Mouse (Mus musculus) erythroblast, embryonic 14.5 days (primary cell): ENCODE results near the gene Gnai3. TPM values are rescaled to one million over a fixed set of nuclear protein-coding genes. Genes with fewer than 3 reads are reported as not detected.

Experiments
- H3K27me3 ChIP-seq: 2 replicates; pipeline ENCODE4 v1.6.1; 2012; ENCODE audit warnings: inconsistent platforms; ENCODE audit not compliant: control insufficient read depth
- H3K36me3 ChIP-seq: 2 replicates; pipeline ENCODE4 v1.6.1; 2012; ENCODE audit warnings: mild to moderate bottlenecking, inconsistent platforms; ENCODE audit not compliant: control insufficient read depth
- H3K4me1 ChIP-seq: 2 replicates; pipeline ENCODE4 v1.6.1; 2012; ENCODE audit warnings: inconsistent platforms; ENCODE audit not compliant: control insufficient read depth
- H3K4me3 ChIP-seq: replicated peaks from 2 replicates; pipeline ENCODE3; 2012; ENCODE audit warnings: moderate library complexity, mild to moderate bottlenecking, inconsistent platforms
- H3K9me3 ChIP-seq: 2 replicates; pipeline ENCODE4 v1.6.1; 2012; ENCODE audit warnings: low read length, inconsistent platforms, mixed read lengths; ENCODE audit not compliant: control insufficient read depth
- GATA1 ChIP-seq: IDR thresholded peaks from 2 replicates; pipeline ENCODE4 v1.6.1; 2012; ENCODE audit warnings: low read length, inconsistent platforms, mixed read lengths
- TAL1 ChIP-seq: IDR thresholded peaks from 3 replicates; pipeline ENCODE4 v1.6.1; 2012; ENCODE audit warnings: low read length, inconsistent platforms, mixed read lengths
- polyA plus RNA-seq: library from polyadenylated mRNA; stranded (reverse); fragments of >175 nt; gene quantifications from 2 replicates; pipeline ENCODE4 v1.2.3, GENCODE M21; 2012

The Gnai3 gene
- polyA plus RNA-seq, 1 experiment: 0.27 TPM

DNA sequence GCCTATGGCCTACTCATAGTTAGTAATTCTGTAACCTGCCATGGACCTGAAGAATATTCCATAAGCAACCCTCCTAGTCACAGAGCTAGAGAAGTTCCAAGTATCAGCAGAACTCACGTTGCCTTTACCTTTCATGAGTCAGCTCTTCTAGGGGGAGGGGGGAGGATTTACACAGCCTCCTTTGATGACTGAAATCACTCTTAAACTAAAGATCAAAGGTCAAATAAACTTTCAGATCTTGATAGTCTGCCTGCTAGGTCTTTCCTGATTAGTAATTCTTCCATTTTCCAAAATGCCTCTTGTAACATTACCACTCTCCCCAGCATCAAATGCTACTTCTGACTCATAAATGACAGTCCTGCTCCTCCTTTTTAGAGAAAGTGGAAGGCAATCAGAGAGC lies 21.8 kb downstream of the Gnai3 start:
- no peak overlapping the region for H3K4me3 ChIP-seq
- H3K9me3 ChIP-seq: no peaks in the 10 kb centered on the region
- H3K36me3 ChIP-seq: peaks cover 72% of the 10 kb centered on the region
- no peaks in the 10 kb centered on the region for H3K27me3 ChIP-seq
- no peak for TF ChIP-seq TAL1
- TF ChIP-seq GATA1: no peak
- peaks cover 47% of the 10 kb centered on the region for H3K4me1 ChIP-seq

DNA sequence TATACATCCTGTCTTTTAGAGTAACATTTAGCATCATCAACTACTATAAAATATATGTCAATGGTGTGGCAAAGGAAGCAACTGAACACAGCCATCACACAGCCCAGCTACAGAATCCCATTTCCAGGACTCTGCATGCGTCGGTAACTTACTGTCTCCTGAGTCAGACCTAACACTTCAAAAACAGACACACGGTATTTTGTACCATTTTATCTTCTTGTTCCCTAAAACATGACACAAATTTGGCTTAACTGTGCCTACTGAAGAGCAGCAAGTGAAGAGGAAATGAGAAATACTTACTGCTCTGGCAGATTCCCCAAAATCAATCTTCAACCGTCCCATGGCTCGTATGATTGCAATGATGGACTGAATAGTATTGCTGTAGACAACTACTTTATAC lies 22.7 kb downstream of the Gnai3 start:
- TF ChIP-seq TAL1 (no peak), GATA1 (no peak)
- H3K27me3 ChIP-seq: no peaks in the 10 kb centered on the region
- peaks cover 38% of the 10 kb centered on the region for H3K4me1 ChIP-seq
- H3K9me3 ChIP-seq: no peaks in the 10 kb centered on the region
- peaks cover 76% of the 10 kb centered on the region for H3K36me3 ChIP-seq
- H3K4me3 ChIP-seq: no peak overlapping the region

DNA sequence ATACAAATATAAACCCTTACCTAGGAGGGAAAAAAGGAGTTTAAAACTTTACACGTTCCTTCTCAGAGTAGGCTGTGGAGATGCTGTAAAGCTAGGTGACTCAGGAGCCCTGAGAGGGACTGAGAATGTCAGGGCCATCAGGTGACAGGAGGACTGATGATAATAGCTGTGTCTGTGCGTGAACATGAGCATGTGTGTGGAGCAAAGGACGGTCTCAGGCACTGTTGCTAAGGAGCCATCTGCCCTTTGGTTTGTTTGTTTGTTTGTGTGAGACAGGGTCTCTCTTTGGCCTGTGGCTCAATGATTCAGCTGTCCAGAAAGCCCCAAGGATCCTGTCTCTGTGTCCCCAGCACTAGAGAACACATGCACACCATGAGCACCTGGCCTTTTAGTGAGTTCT lies 24.8 kb downstream of the Gnai3 start:
- no peaks in the 10 kb centered on the region for H3K27me3 ChIP-seq
- H3K4me1 ChIP-seq: peaks cover 25% of the 10 kb centered on the region
- no peaks in the 10 kb centered on the region for H3K9me3 ChIP-seq
- no peak overlapping the region for H3K4me3 ChIP-seq
- H3K36me3 ChIP-seq: peaks cover 90% of the 10 kb centered on the region
- no peak for TF ChIP-seq TAL1
- TF ChIP-seq GATA1: no peak

DNA sequence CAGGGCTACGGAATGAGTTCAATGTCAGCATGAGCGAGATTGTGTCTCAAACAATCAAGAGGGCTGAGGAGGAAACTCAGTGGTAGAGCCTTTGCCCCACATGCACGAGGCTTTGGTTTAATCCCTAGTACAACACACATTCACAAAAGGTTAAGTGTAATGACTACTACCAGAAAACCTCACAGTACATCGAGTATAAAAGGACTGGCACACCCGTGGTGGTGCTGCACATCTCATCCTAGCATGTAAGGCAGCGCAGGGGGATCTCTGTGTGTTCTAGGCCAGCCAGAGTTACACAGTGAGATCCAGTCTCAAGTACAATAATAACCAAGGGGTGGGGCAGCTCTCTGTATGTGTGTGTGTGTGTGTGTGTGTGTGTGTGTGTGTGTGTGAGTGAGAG lies 28.5 kb downstream of the Gnai3 start:
- Histone ChIP-seq H3K9me3 (no peaks in the 10 kb centered on the region), H3K36me3 (peaks cover 92% of the 10 kb centered on the region), H3K4me3 (no peak overlapping the region), H3K27me3 (no peaks in the 10 kb centered on the region), H3K4me1 (peaks cover 9% of the 10 kb centered on the region)
- TF ChIP-seq TAL1: no peak
- TF ChIP-seq GATA1: no peak

DNA sequence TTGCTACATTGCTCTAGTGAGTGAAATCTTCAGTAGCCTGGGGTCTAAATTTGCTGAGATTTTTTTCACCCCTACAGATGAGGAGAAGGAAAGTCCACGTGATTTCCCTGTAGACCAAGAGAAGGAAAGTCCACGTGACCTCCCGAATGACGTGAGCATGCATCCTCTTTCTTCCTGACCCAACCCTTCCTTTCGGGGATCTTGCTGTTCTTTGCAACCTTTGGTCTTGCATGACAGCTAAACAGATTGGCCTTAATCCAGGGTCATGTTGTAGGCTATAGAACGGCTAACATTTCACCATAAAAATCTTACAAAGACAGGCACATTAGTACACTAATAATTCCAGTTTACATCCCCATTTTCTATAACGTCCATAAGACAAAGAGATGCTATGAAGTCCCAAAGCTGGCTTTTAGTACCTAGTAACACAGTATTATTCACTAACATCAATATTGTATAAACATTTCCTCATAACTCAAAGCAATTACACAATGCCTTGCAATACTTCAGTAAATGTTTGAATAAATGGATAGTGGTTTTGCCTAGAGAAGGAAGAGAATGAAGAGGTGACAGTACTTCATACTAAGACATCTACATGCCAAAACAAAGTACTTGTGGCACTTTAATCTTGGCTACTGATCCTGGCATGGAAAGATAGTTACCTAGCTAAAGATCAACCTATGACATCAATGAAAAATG lies 32.2 kb downstream of the Gnai3 start:
- no peak for TF ChIP-seq TAL1
- TF ChIP-seq GATA1: no peak
- Histone ChIP-seq H3K36me3 (peaks cover 97% of the 10 kb centered on the region), H3K9me3 (no peaks in the 10 kb centered on the region), H3K4me1 (peaks cover 15% of the 10 kb centered on the region), H3K27me3 (no peaks in the 10 kb centered on the region), H3K4me3 (no peak overlapping the region)

DNA sequence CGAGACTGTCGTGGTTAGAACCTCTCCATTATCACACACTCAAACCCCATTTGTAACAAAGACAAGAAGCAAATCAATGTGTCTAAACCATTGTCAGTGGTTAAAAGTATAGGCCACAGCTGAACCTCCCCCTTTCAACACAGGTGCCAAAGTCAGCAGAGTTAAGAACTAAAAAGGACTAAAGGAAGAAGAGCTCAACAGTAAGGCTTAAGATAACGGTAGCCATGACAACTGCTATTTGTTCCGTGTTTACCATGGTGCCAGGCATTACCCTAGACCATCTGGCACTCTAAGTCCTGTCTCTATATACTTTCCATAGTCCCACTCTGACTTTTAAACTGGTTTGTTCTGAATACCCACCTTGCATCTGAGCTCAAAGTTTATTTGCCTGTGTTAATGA lies 33.3 kb downstream of the Gnai3 start:
- Histone ChIP-seq H3K4me3 (no peak overlapping the region), H3K36me3 (peaks cover 97% of the 10 kb centered on the region), H3K9me3 (no peaks in the 10 kb centered on the region), H3K27me3 (no peaks in the 10 kb centered on the region), H3K4me1 (peaks cover 15% of the 10 kb centered on the region)
- TF ChIP-seq TAL1 (no peak), GATA1 (no peak)

DNA sequence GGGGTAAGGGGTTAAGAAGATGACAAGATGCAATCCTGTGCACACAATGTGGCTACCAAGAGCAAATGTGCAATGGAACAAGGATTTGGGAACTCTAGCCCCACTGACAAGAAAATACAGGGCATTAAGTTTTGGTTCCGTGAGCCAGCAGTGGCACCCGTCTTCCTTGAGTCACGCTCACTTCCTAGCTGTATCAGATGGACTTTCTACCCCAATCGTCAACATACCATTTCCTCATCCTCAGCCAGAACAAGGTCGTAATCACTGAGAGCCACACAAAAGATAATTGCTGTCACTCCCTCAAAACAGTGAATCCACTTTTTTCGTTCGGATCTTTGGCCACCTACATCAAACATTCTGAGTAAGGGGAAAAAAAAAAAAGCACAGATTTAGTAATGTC lies 33.7 kb downstream of the Gnai3 start:
- no peaks in the 10 kb centered on the region for H3K9me3 ChIP-seq
- H3K4me1 ChIP-seq: peaks cover 12% of the 10 kb centered on the region
- H3K36me3 ChIP-seq: peaks cover 97% of the 10 kb centered on the region
- no peak for TF ChIP-seq GATA1
- no peaks in the 10 kb centered on the region for H3K27me3 ChIP-seq
- no peak overlapping the region for H3K4me3 ChIP-seq

DNA sequence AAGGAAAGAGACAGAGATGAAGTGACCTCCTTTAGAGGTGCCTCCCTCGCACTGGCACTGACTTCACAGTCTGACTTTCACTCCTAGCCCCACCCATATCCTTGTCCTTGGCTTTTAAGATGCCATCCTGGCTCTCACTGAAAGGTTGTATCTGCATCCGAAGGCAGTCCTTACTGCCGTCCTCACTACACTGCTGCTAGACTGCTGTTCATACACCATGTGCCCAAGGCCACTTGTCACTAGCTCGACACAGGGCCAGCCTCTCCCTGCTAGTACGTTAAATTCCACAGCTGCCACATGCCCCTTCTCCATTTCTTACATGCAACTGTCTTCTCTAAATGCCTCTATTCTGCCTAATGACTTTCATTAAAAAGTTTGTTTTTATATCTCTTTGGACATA lies 34.6 kb downstream of the Gnai3 start:
- Histone ChIP-seq H3K4me1 (peaks cover 18% of the 10 kb centered on the region), H3K36me3 (peaks cover 98% of the 10 kb centered on the region), H3K4me3 (no peak overlapping the region), H3K27me3 (no peaks in the 10 kb centered on the region), H3K9me3 (no peaks in the 10 kb centered on the region)
- no peak for TF ChIP-seq GATA1
- no peak for TF ChIP-seq TAL1

DNA sequence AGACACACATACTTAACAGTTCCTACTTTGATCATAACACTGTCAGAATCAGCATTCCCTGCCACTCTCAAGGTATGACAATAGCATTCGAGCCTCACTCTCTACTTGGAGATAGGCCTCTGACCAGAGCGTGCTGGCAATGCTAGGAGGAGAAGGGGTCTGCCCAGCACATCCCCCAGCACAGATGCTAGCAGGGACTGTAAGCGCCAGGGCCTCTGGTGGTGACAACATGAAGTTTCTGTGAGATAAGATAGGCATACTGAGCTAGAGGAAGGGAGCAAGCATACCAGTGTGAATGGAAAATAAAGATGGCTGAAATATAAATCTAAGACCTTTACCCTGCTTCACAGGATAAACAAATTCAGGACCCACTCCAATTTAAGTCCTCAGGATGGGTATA lies 40.7 kb downstream of the Gnai3 start:
- H3K27me3 ChIP-seq: no peaks in the 10 kb centered on the region
- no peak for TF ChIP-seq GATA1
- TF ChIP-seq TAL1: no peak
- H3K36me3 ChIP-seq: peaks cover 89% of the 10 kb centered on the region
- no peaks in the 10 kb centered on the region for H3K9me3 ChIP-seq
- H3K4me3 ChIP-seq: no peak overlapping the region
- peaks cover 40% of the 10 kb centered on the region for H3K4me1 ChIP-seq

DNA sequence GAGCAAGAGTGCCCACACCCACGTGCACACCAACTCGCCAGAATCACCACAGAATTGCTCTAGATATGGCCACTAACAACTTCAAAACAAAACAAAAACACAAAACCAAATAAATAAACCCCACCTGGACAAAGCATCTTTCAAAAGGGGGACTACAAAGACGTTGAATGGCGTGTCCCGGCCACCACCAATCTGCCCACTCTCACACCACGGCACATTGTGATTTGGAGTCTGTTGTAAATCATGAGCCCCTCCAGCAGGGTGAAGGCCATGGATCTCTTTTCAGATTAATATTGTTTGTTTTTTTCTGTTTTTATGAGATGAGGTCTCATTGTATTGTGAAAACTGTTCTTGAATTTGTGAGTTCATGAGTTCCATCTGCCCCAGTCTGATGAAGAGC lies 43.9 kb downstream of the Gnai3 start:
- H3K27me3 ChIP-seq: no peaks in the 10 kb centered on the region
- no peak overlapping the region for H3K4me3 ChIP-seq
- H3K4me1 ChIP-seq: peaks cover 72% of the 10 kb centered on the region
- H3K9me3 ChIP-seq: no peaks in the 10 kb centered on the region
- TF ChIP-seq TAL1 (no peak), GATA1 (no peak)
- H3K36me3 ChIP-seq: peaks cover 78% of the 10 kb centered on the region
